Mouse (Mus musculus) thymus, postnatal 0 days (tissue): ENCODE measurements around the gene Diaph2. TPM values are rescaled to one million over a fixed set of nuclear protein-coding genes. Genes with fewer than 3 reads are reported as not detected.

Experiments used
- DNase-seq: peaks from one replicate; pipeline ENCODE4 v3.0.0-alpha.2; 2015; ENCODE audit warnings: low spot score
- polyA plus RNA-seq: library from polyadenylated mRNA; unstranded; fragments of >200 nt; fragmentation: Nextera tagmentation; extraction: Ambion mirVana; gene quantifications from 2 replicates; pipeline ENCODE4 v1.2.1, GENCODE M21; 2015

Diaph2 gene
- 3.6 and 4.7 TPM in 2 replicates for polyA plus RNA-seq

DNA sequence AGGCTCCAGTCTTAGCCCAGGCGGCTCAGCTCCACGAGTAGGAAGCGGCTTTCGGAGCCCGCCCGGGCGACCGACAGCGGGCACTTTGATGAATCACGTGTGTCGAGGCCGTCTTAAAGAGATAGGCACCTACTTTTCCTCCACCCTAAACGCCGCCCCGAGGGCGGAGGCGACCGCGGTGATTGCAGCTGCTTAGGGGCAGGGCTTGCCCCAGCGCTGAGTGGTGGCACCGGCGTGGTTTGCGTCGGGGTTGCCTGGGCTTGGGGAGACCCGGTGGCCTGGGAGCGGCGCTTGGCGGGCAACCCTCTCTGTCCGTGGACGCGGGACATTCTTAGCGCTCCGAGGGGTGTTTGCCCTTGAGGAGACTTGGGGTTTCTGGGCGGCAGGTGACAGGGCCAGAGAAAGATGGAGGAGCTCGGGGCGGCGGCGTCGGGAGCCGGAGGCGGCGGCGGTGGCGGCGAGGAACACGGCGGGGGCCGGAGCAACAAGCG lies at the start of gene Diaph2:
TSS of gene Diaph2 (plus strand) at position 172 of the 491 bp plus-strand sequence.
- peak; percentile 82 for DNase-seq

GRCm38 (mm10) chrX:129701634-129702312 lies 47.8 kb upstream of the Diaph2 start:
- no peak for DNase-seq

- no peak for DNase-seq
Observed at GRCm38 (mm10) chrX:129709656-129710055, 39.9 kb upstream of the Diaph2 start.

DNA sequence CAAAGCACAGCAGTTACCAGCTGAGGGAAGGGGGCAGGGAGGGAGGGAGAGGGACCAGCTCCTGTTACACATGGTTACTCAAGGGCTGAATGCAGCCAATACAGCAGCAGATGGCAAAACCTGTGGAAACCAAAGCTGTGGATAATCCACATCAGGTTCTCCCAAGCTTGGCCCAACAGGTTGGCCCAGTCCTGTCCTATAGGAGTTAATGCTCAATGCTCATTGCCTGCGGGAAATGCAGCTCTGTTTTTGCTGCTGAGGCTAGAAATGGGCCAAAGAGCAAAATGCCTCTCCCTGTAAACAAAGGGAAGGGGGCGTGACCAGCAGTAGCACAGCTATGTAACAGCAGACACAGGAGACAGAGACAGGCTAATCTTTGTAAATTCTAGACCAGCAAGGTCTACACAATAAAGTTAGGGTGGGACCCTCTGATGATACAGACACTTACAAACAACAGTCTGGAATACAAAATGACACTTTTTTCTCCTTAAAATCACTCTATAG lies 20.8 kb upstream of the Diaph2 start:
- no peak for DNase-seq

GRCm38 (mm10) chrX:129736562-129736961 lies 13.0 kb upstream of the Diaph2 start:
- DNase-seq = no peak

GRCm38 (mm10) chrX:129739226-129739625 lies 10.3 kb upstream of the Diaph2 start:
- DNase-seq = no peak

- DNase-seq = no peak
Observed at GRCm38 (mm10) chrX:129742981-129743380, 6.6 kb upstream of the Diaph2 start.

GRCm38 (mm10) chrX:129745976-129746375 lies 3.6 kb upstream of the Diaph2 start:
- DNase-seq = no peak

DNA sequence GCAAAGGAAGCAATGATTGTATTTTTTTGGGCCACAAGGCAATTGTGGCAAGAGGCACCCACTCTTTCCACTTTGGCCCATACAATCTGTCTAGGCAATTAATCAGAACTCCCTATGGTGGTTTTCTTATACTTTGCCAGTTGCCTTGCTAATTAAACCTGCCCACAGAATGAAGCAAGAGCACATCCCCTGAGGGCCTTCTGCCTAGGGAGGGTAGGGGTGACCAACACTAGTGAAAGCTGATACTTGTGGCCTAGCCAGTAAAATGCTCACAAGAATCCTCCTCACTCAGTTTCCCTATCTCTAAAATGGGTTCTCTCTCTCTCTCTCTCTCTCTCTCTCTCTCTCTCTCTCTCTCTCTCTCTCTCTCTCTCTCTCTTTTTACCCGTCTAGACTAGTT lies 440 bp upstream of the Diaph2 start:
- DNase-seq = no peak

DNA sequence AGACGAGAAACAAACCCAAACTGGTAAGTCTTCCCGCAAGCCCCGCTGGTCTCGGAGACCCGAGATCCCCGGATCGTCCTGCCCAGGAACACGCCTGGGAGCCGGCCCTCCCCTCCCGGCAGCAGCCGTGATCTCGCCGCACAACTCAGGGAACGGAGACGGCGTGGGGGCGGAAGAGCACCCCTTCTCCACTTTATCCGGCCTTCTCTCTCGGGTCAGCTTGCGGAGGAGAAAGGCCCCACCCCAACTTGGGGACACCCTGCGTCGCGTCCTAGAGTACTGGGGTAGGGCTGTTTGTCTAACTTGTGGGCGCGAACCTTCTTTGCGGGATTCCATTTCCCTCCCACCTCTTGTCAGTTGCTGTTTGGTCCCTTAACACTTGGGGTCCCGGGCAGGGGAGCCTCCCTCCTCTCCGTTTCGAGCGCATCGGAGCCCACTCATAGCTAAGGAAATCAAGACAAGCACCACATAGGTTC lies 590 bp downstream of the Diaph2 start:
- DNase-seq = peak; percentile 22

DNA sequence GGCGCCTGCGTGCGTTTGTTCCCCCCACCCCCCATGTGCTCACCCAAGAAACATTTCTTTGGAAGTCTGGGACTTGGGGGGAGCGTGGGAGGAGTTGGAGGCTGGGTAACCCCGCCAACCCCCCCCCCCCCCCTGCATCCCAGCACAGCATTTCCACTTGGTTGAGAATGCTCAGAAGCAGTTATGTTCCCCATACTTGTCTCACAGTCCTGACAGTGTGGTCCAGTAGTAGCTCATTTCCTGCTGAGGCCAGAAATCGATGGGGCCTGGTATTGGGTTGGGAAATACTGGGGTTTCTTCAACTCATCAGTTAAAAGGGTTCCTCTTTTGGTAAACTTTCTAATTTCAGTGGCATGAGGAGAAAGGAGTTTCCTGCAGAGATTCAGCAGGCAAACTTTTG lies 1.1 kb downstream of the Diaph2 start:
- DNase-seq = no peak

DNA sequence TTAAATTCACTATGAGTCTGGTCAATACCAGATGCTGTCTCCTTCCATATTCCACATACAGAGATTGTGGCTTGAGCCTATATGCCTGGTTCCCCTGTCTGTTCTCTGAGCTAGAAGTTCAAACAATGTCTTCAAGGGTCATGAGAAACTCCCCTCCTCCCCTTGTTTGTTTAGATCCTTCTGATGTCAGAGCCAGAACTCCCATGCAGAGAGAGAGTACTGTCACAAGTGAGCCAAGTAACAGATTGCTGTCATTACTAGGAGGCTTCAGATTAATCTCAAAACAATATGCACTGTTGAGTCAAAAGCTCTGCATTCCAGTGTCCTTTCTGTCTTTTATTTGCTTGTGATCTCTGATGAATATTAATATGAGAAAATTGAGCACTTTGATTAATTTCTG lies 7.1 kb downstream of the Diaph2 start:
- no peak for DNase-seq

GRCm38 (mm10) chrX:129762649-129763048 lies 13.1 kb downstream of the Diaph2 start:
- DNase-seq = no peak

- no peak for DNase-seq
Observed at GRCm38 (mm10) chrX:129765378-129765777, 15.8 kb downstream of the Diaph2 start.

DNA sequence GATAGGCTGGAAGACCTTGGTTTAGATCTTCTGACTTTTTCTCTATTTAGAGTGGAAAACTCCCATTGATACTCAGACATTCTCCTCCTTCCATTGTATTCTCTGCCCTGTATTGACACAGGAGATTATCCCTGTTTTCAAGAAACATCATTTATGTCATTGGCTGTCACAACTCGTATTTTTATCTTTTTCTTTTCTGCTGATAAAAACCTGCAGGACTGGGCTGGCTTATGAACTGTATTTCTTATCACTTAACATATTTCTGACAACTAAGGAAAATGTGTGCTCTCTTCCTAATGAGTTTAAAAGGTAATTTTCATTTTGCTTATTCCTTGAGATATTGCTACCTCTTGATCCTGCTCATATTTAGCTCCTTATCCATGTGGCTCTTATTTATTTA lies 17.3 kb downstream of the Diaph2 start:
- DNase-seq = no peak

- no peak for DNase-seq
Observed at GRCm38 (mm10) chrX:129770625-129771024, 21.1 kb downstream of the Diaph2 start.

DNA sequence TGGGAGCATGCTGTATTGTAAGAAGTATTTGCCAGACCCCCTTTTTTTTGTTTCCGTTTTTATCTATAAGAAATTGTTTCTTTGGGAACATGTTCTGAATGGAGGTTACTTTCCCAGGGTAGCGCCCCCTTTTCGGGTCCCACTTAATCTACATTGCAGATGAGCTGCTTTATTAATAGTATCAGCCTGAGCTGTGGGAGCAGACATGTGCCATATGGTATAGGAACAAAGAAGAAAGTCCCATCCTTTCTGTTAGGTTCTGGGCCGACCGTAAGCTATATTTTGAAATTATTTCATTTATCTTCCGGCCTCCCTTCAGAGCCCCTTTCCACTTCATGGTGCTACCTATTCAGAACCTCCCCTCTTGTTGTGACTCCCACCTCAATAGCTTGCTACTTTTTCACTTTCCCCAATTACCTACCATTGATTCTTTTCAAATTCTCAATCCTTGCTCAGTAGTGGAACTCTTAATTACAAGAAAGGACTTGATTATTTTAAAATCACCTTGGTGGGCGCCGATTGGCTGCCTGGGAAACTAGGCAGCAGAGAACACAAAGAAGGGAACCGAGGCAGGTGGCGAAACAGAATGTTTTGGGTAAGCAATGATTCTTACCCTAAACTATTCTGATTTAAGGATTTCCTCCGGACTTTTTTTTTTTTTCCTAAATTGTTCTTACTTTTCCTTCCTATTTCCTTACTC lies 24.2 kb downstream of the Diaph2 start:
- DNase-seq = no peak

DNA sequence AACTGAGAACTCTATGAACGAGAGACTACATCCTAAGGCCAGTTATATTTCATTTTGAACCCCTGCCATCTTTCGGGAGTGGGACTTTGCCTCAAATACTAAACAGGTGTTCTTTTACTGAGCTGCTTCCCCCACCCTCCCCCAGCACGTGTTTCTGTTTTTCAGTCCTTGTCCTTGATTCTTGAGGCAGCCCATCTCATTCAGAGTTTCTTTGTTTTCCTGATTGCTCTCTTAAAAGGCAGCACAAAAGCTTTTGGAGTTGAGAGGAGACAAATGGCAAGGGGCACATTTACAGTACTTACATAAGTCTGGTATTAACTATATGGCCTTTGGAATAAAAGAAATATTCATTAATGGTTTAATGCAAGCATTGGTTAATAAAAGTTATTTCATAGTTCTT lies 24.9 kb downstream of the Diaph2 start:
- DNase-seq = no peak

GRCm38 (mm10) chrX:129776761-129777160 lies 27.2 kb downstream of the Diaph2 start:
- DNase-seq = peak; percentile 5

DNA sequence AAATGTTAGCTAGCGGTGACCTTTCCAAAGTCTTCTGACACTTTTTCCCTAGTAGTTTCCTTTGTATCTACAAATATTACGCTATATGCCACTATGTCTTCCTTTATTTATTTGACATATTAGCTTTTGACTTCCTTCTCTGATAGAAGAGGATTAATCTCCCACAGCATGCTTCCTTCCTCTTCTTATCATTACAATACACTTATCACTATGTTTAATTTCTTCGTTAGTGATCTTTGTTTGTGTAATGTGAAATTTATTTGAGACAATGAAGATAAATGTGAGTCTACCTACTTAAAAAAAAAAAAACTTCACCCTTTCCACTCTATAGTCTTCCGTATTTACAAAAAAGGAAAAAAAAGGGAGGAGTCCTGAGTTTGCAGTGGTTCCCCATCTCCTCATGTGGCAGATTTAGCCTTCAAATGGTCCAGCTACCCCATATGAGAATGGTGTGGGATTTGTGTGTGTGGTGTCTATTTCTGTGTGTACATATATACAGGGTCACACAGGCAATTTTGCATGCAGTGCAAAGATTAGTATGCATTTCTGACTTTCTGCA lies 27.9 kb downstream of the Diaph2 start:
- no peak for DNase-seq

DNA sequence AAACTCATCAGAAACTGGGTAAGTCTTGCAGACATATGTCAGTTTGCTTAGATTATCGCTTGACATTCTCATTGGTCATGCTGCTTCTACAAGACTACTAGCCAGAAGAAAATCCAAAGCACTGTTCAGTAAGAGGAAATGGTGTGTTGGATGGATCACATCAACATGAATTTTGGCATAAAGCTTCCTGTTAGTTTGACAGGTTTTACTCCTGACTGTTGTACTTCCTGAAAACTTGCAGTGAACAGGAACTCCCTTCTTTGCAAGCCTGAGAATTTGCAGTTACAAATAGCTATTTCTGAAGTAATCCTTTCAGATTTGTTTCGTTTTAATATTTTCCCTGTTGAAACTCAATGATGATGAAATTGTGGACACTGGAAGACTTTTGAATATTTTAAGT lies 32.3 kb downstream of the Diaph2 start:
- no peak for DNase-seq

GRCm38 (mm10) chrX:129784062-129784461 lies 34.5 kb downstream of the Diaph2 start:
- no peak for DNase-seq
